Mouse (Mus musculus): Measurements from ENCODE around the gene Cyp1a1.

- no peak for TF ChIP-seq CTCF (IDR thresholded peaks at IDR 0.05; ENCODE audit: low read depth, low read length)
- TF ChIP-seq GATA1 (IDR thresholded peaks at IDR 0.05; ENCODE audit: borderline replicate concordance, low read length), result no peak
- no peak for TF ChIP-seq POLR2AphosphoS5 (IDR thresholded peaks at IDR 0.05; ENCODE audit: insufficient replicate concordance, low read depth, low read length)
- no peak for TF ChIP-seq GATA2 (IDR thresholded peaks at IDR 0.05; ENCODE audit: borderline replicate concordance, low read depth, low read length)
These were observed 30.9 kb upstream of the Cyp1a1 start for GRCm38 (mm10) chr9:57656631-57657350.
